Mouse (Mus musculus) limb, embryonic 10.5 days (tissue): Measurements from ENCODE around the gene Ptprg. TPM values are rescaled to one million over a fixed set of nuclear protein-coding genes. Genes with fewer than 3 reads are reported as not detected.

ENCODE experiments used
- DNase-seq: peaks from one replicate; pipeline ENCODE4 v3.0.0-alpha.2; 2017; ENCODE audit warnings: low spot score
- H3K27ac ChIP-seq: fragments of 300-500 bp; sonication (generic); 2 replicates; pipeline ENCODE4 v1.5.1; 2016; ENCODE audit warnings: mild to moderate bottlenecking
- H3K27me3 ChIP-seq: fragments of 300-500 bp; sonication (generic); 2 replicates; pipeline ENCODE4 v1.6.1; 2016; ENCODE audit warnings: low read depth, mild to moderate bottlenecking; ENCODE audit not compliant: poor library complexity, severe bottlenecking
- H3K36me3 ChIP-seq: fragments of 300-500 bp; sonication (generic); 2 replicates; pipeline ENCODE4 v1.6.1; 2016; ENCODE audit warnings: mild to moderate bottlenecking, moderate library complexity
- H3K4me1 ChIP-seq: fragments of 300-500 bp; sonication (generic); 2 replicates; pipeline ENCODE4 v1.6.1; 2016
- H3K4me3 ChIP-seq: fragments of 300-500 bp; sonication (generic); 2 replicates; pipeline ENCODE4 v1.5.1; 2016; ENCODE audit warnings: mild to moderate bottlenecking, moderate library complexity
- H3K9me3 ChIP-seq: fragments of 300-500 bp; sonication (generic); replicated peaks from 2 replicates; pipeline ENCODE4 v1.6.1; 2016; ENCODE audit warnings: mild to moderate bottlenecking
- WGBS: fragments of 180-500 bp; shearing (Covaris S2); methylation state at CpG from one replicate; pipeline ENCODE4 v1.1.7; 2016; 5-methylcytosine and 5-hydroxymethylcytosine counted together
- polyA plus RNA-seq: library from polyadenylated mRNA; unstranded; fragments of >200 nt; fragmentation: Nextera tagmentation; extraction: Ambion mirVana; gene quantifications from 2 replicates; pipeline ENCODE4 v1.2.1, GENCODE M21; 2016

The Ptprg gene
- polyA plus RNA-seq, 1 experiment from 2014 or later = 40.3 TPM

DNA sequence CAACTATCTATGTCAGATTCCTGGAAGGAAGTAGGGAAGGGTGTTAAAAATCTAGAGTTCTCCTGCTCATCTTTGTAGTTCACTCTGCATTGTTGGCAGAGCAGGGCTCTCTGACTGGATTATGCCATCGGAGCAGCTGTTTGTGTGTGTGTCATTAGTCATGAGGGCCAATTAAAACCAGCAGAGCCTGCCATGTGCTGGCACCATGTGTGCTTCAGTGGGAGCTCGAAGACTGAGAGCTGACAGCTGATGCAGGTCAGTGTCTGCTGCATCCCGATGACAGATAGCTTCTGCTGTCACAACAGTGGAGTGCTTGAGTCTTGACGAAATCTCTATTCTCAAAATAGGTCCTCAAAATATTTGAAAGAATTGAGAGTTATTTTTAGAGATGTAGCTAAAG, 631.7 kb downstream of the Ptprg start:
- WGBS = 88% methylated on average over 4 of the region's 4 CpGs
- peaks cover 27% of the 10 kb centered on the region for H3K4me1 ChIP-seq
- H3K36me3 ChIP-seq = no peaks in the 10 kb centered on the region
- no peak overlapping the region for H3K4me3 ChIP-seq
- no peaks in the 10 kb centered on the region for H3K27me3 ChIP-seq
- no peaks in the 10 kb centered on the region for H3K9me3 ChIP-seq
- H3K27ac ChIP-seq = no peak overlapping the region
- no peak for DNase-seq

DNA sequence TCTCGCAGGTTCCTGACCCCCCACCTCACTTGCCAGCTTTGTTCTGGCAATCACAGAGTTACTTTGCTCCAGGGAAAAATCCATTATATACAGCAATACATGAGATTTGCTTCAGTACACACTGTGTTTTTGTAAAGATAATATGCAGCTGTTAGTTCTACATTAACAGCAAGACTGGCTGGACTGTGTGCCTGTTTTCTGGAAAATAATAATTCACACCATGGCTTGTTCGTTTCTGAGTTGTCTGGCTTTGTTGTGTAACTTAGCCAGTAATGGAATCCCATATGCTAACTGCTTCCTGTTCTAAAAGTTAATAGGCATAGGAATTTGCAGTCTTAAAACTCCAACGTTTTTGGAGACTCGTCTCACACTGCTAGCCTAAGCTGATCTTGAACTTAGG, 635.0 kb downstream of the Ptprg start:
- no peaks in the 10 kb centered on the region for H3K9me3 ChIP-seq
- peak overlapping the region; percentile 40; the same call in 1 of the 2 replicates for H3K27ac ChIP-seq
- no peak overlapping the region for H3K4me3 ChIP-seq
- DNase-seq = no peak
- peaks cover 28% of the 10 kb centered on the region for H3K4me1 ChIP-seq
- H3K36me3 ChIP-seq = no peaks in the 10 kb centered on the region
- H3K27me3 ChIP-seq = no peaks in the 10 kb centered on the region
- 60% methylated on average over 4 of the region's 4 CpGs for WGBS

DNA sequence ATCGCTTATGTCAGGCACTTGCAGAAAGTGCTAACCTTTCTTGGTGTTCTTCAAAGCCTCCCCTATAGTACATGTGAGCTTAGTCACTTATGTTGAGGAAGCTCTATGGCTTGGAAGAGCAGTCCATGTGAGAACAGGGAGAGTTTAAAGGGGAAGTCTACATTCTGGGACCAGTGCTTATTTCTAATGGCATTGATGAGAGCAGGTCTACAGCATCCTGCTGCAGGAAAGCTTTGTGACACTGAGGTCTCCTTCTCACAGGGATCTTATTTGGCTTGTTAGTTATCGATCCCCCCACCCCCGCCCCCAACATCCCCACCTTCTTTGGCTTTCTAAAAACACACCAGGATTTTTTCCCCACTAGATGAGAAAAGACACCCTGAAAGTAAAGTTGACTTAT, 635.9 kb downstream of the Ptprg start:
- Histone ChIP-seq H3K36me3 (no peaks in the 10 kb centered on the region), H3K27ac (peak overlapping the region; percentile 40; the same call in 1 of the 2 replicates), H3K27me3 (no peaks in the 10 kb centered on the region), H3K9me3 (no peaks in the 10 kb centered on the region), H3K4me3 (no peak overlapping the region), H3K4me1 (peaks cover 28% of the 10 kb centered on the region)
- DNase-seq = no peak
- WGBS = 85% methylated on average over 3 of the region's 3 CpGs

DNA sequence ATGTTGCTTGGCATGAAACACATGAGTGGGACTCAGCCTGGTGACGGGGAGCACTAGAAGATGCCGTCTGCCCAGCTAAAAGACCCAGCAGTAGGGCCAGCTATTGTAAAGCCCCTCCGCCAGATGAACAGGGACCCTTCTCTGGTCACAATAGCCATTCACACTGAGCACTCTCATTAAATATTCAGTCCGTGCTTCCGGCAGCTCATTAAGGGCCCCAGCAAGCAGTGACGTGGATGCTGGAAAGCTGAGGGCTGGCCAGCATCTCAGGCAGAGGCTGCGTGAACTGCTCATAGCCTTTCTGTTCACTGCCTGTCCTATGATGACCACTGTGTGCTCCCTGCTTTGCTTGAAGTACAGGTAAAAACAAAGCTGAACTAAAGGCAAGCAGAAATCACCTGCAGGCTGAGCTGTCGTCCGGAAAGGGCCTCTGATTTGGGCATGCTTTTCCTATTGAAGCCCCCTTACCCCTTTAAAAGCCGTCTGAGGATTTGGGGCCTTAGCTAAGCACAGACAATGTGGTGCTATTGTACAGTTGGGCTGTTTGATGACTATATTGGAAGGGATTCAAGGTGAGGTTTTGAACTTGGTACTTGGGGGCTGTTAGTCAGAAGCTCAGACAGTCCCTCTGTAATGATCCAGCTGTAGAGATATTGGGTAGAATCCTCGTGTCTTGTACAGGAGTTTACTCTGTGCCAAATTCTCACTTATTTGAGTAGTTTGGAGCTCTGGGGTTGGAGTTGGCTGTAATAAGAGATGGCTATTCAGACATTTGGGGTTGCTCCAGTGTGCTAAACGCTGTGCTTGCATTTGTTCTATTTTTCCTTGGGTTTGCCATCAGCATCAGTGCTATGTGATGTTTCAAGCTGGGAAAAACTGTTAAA, 636.6 kb downstream of the Ptprg start:
- peak overlapping the region; percentile 17; the same call in 1 of the 2 replicates for H3K27ac ChIP-seq
- no peak overlapping the region for H3K4me3 ChIP-seq
- H3K27me3 ChIP-seq = no peaks in the 10 kb centered on the region
- peaks cover 28% of the 10 kb centered on the region for H3K4me1 ChIP-seq
- 72% methylated on average over 12 of the region's 12 CpGs for WGBS
- H3K9me3 ChIP-seq = no peaks in the 10 kb centered on the region
- H3K36me3 ChIP-seq = no peaks in the 10 kb centered on the region
- peak; percentile 33 for DNase-seq

DNA sequence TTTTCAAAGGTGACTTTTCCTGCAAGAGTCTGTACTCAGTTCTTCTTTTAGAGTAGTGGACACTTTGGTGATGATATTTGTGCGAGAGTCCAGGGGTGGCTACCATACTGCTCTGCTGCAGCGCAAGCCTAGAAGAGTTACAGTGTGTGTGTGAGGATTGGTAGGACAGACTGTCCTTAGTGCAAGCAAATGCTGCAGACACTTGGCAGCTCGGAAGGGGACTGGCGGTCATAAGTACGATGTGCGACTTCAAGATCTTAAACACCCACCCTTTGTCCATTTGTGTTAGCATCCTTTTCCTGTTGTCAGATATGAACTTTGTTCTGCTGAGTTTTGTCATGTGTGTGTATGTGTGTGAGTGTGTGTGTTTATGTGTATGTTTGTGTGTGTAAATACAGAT, 637.7 kb downstream of the Ptprg start:
- Histone ChIP-seq H3K27ac (no peak overlapping the region), H3K4me1 (peaks cover 28% of the 10 kb centered on the region), H3K9me3 (no peaks in the 10 kb centered on the region), H3K27me3 (no peaks in the 10 kb centered on the region), H3K4me3 (no peak overlapping the region), H3K36me3 (no peaks in the 10 kb centered on the region)
- no peak for DNase-seq
- WGBS = 96% methylated on average over 6 of the region's 6 CpGs

DNA sequence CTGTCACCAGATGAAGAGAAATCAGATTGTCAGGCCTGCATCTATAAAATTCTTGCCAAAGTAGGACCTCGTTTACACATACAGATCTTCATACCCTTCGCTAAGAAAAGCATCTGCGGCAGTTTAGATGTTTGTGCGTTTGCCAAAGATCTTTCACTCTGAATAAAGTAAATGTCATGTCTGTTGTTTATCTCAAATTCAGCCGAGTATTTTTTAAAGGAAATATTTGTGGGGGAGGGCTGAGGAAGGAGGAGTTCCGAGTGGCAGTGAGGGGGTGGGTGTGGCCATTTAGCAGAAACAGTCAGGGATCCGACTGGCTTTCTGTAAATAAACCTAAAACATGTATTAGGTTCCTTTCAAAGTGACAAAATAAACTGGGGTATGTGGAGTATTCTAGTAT, 645.4 kb downstream of the Ptprg start:
- H3K9me3 ChIP-seq = no peaks in the 10 kb centered on the region
- H3K4me1 ChIP-seq = no peaks in the 10 kb centered on the region
- H3K27ac ChIP-seq = no peak overlapping the region
- H3K4me3 ChIP-seq = no peak overlapping the region
- 79% methylated on average over 7 of the region's 7 CpGs for WGBS
- H3K36me3 ChIP-seq = no peaks in the 10 kb centered on the region
- H3K27me3 ChIP-seq = no peaks in the 10 kb centered on the region
- DNase-seq = no peak

DNA sequence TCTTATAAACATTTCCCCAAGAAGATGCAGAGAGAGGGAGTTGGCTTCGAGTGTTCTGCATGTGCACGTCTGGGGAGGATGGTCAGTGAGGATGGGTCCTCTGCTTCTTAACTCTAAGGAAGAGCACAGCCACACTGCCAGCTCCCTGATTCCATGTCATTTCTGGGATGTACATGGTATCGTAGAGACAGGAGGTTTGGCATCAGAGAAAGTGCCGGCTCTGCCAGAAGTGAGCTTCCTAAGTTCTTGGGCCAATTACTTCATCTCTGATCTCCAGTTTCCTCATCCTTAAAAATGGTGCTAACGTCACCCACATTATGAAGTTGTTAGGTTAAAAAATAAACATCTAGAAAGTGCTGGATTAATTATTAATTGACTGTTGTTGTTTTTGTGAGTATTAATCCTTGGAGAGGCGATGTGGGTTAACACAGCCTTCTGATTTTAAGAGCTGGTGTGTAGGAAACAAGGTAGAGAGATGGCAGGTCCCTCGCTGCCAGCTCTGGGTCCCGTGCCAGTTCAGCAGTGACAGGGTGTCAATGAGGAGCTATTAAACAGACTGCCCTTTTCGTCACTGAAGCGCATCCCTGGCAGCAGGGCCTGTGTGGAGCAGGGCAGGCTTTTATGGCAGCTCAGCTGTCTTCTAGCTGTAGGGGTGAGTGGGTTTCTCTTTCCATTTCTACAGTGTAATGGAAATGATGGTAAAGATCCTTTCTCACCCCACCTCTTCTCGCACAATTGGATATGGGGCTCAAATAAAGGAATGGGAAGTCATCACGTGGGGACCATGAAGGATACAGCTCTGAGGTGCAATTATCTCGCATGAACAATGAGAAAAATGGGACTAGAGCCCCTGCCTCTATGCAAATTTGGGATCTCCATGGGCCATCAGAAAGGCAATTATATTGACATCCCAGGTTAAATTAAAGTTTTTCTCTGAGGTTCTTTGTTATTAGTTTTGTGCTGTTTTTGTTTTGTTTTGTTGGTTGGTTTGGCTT, 646.9 kb downstream of the Ptprg start:
- H3K9me3 ChIP-seq = no peaks in the 10 kb centered on the region
- no peak for DNase-seq
- 85% methylated on average over 13 of the region's 13 CpGs for WGBS

DNA sequence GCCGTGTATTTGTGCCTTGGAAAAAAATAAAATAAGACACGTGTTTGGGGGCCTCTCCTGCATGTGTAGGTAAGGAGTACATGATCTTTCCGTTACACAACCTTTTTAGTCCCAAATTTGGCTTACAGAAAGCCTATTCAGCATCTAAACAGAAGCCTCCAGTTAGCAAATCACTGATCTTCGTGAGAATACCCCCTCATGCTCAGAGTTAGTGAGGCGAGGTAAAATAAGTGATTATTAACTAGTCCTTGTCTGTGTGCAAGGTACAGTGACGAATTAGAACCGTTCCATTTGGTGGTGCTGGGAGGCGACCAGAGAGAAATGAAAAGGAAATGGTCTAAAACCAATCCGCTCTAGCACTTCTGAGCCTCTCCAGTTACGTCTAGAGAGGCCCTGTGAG, 648.9 kb downstream of the Ptprg start:
- H3K9me3 ChIP-seq = no peaks in the 10 kb centered on the region
- H3K4me1 ChIP-seq = no peaks in the 10 kb centered on the region
- DNase-seq = no peak
- H3K4me3 ChIP-seq = no peak overlapping the region
- H3K27me3 ChIP-seq = no peaks in the 10 kb centered on the region
- WGBS = 84% methylated on average over 10 of the region's 10 CpGs
- no peaks in the 10 kb centered on the region for H3K36me3 ChIP-seq
- no peak overlapping the region for H3K27ac ChIP-seq

More for the DNA sequence above, 646.9 kb downstream of the Ptprg start:
- Histone ChIP-seq H3K4me3 (no peak overlapping the region), H3K27ac (no peak overlapping the region), H3K27me3 (no peaks in the 10 kb centered on the region), H3K36me3 (no peaks in the 10 kb centered on the region), H3K4me1 (no peaks in the 10 kb centered on the region)

DNA sequence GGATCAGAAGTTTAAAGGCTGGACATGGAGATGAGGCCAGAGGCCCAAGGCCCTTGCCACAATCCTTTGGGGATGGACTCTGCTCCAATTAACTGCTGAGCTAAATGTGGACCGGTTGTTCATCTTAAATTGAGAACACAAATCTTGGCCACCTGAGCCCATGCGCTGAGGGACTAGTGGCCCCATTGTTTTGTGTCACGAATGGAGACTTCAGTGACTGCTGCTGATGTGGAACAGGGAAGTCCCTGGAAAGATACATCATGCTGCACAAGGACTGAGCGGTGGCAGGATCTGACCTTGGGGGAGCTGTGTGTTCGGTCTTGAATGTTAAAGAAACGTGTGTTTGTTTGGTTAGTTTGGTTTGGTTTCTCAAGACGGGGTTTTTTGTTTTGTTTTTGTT, 649.7 kb downstream of the Ptprg start:
- Histone ChIP-seq H3K9me3 (no peaks in the 10 kb centered on the region), H3K27ac (no peak overlapping the region), H3K36me3 (no peaks in the 10 kb centered on the region), H3K4me1 (no peaks in the 10 kb centered on the region), H3K27me3 (no peaks in the 10 kb centered on the region), H3K4me3 (no peak overlapping the region)
- no peak for DNase-seq
- 93% methylated on average over 7 of the region's 7 CpGs for WGBS

DNA sequence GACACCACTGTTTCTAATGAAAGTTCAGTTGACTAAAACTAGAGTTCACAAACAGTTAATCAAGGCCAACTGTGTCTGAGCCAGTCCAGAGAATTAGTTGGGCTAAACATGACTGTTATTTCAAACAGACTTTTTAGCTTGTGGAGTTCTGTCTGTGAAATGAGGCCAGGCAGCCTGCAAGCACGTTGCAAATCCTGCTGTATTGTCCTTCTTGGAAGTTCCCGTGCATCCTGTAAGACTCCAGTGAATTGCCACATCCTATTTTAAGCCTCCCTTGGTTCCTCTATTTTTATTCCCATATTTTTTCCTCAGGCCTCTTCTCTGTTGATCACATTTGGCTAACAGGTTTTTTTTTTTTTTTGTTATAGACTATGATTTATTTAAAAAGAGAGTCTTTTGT, 652.8 kb downstream of the Ptprg start:
- Histone ChIP-seq H3K27me3 (no peaks in the 10 kb centered on the region), H3K9me3 (no peaks in the 10 kb centered on the region), H3K27ac (no peak overlapping the region), H3K36me3 (0 out of 2 replicates have a peak, but pooled peaks cover 2% of the 10 kb centered on the region), H3K4me1 (no peaks in the 10 kb centered on the region), H3K4me3 (no peak overlapping the region)
- 81% methylated on average over 2 of the region's 2 CpGs for WGBS
- DNase-seq = no peak

DNA sequence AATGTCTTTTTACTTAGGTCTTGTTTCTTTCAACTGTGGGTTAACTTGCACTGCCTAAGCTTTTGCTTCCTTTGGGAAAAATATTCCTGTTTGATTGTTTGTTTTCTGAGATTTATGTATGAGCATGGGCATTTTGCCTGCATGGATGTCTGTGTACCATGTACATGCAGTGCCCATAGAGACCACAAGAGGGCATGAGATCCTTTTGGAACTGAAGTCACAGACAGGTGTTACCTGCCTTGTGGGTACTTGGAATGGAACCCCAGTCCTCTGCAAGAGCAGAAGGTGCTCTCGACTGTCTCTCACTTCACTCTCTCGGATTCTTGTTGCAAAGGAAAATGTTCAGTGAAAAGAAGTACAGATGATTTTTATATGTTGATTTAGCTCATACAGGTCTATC, 655.2 kb downstream of the Ptprg start:
- no peak overlapping the region for H3K27ac ChIP-seq
- H3K4me1 ChIP-seq = no peaks in the 10 kb centered on the region
- DNase-seq = no peak
- 91% methylated on average over 2 of the region's 2 CpGs for WGBS
- no peaks in the 10 kb centered on the region for H3K9me3 ChIP-seq
- peaks cover 11% of the 10 kb centered on the region for H3K36me3 ChIP-seq
- H3K4me3 ChIP-seq = no peak overlapping the region
- no peaks in the 10 kb centered on the region for H3K27me3 ChIP-seq

DNA sequence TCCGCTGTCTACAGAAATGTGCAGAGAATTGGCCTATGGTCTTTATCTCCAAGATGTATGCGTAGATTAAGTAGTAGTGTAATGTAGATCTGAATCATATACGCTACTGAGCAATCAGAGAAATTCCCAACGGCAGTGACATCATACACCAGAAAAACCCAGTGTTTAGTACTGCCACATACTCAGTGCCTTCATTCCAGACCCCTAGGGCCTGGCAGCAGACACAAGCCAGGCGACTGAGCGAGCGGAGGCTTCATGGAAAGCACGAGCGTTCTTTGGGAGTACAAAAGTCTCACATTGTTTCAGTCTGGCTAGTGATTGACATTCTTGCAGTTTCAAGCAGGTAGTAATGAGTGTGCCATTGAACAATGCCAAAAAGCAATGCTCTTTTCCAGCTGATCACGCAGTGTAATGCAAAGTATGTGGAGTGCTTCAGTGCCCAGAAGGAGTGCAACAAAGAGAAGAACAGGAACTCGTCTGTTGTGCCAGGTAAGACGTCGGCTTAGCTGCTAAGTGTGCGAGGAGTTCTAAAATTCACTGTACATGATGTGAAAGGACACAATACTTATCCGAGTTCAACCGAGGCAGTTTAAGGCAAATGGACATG, 665.3 kb downstream of the Ptprg start:
- no peak for DNase-seq
- 96% methylated on average over 16 of the region's 16 CpGs for WGBS
- Histone ChIP-seq H3K4me3 (no peak overlapping the region), H3K36me3 (peaks cover 14% of the 10 kb centered on the region), H3K27me3 (no peaks in the 10 kb centered on the region), H3K27ac (no peak overlapping the region), H3K9me3 (no peaks in the 10 kb centered on the region), H3K4me1 (no peaks in the 10 kb centered on the region)
